ENCODE assay signal across 10 mouse cellular contexts in the genomic region with DNA sequence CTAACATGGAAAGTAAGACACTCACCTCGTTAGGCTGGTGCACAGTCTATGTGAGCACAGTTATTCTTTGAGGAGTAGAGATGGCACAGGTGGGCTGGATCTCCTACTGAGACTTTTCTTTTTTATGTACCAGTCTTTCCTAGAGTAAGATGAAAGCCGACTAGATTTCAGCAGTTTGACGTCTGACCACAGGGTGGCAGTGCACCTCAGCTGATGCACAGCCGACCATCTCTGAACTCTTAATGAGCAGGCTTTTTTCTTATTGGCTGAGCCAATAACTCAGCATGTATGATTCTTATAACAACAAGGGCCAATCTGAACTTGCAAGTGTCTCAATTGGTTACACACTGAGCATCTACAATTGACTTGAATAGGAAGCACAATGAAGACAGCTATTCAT.
A peak's percentile ranks its signal among the peaks of the same experiment; 100 is the strongest.
DNase-seq lines count a peak whose midpoint lies in the region; ATAC-seq and TF ChIP-seq lines count a peak whose summit lies in the region.
"Had no signal": no experiment of that assay in that cellular context is flagged by ENCODE, and none has a peak within 500 bp of the region (broad histone marks: within the 10 kb centered on the region; RNA-seq: fewer than 3 reads in every experiment).

No protein-coding gene starts in this region.

- TF ChIP-seq CTCF in intestine, postnatal 0 days (IDR thresholded peaks at IDR 0.05; ENCODE audit: low read depth), result peak; percentile 29; the same call in 1 of the 2 replicates
- peak; percentile 32; the same call in 1 of the 2 replicates for TF ChIP-seq CTCF in testis, adult 2 months (IDR thresholded peaks at IDR 0.05; ENCODE audit: control insufficient read depth, insufficient read depth, insufficient replicate concordance, low read depth, low read length)

- WGBS in intestine, postnatal 0 days, result 26% methylated on average over 4 of the region's 4 CpGs
- WGBS in intestine, embryonic 15.5 days, result 37% methylated on average over 4 of the region's 4 CpGs

- H3K9me3 ChIP-seq in intestine, postnatal 0 days (ENCODE audit: control insufficient read depth), result no peaks in the 10 kb centered on the region
- no peaks in the 10 kb centered on the region for H3K9me3 ChIP-seq in intestine, embryonic 15.5 days

- H3K4me2 ChIP-seq in intestine, postnatal 0 days (replicated peaks; ENCODE audit: low read depth), result no peak overlapping the region
- no peak overlapping the region for H3K4me2 ChIP-seq in intestine, embryonic 15.5 days (replicated peaks)
- H3K4me2 ChIP-seq: hindbrain, embryonic 15.5 days; midbrain, embryonic 12.5 days had no signal

- no peak for TF ChIP-seq POLR2A in testis, adult 2 months (IDR thresholded peaks at IDR 0.05; ENCODE audit: control insufficient read depth, low read depth, low read length)

- no peaks in the 10 kb centered on the region for H3K4me1 ChIP-seq in intestine, postnatal 0 days (replicated peaks; ENCODE audit: control insufficient read depth, insufficient read depth, low read length)
- no peaks in the 10 kb centered on the region for H3K4me1 ChIP-seq in intestine, embryonic 15.5 days (replicated peaks)
- no peaks in the 10 kb centered on the region for H3K4me1 ChIP-seq in testis, adult 2 months (ENCODE audit: control insufficient read depth, insufficient read depth, low read length)
- H3K4me1 ChIP-seq: hindbrain, embryonic 15.5 days; midbrain, embryonic 12.5 days had no signal

- H3K9ac ChIP-seq in intestine, postnatal 0 days (ENCODE audit: low read depth, low read length), result no peak overlapping the region
- no peak overlapping the region for H3K9ac ChIP-seq in intestine, embryonic 15.5 days
- H3K9ac ChIP-seq: hindbrain, embryonic 15.5 days; midbrain, embryonic 12.5 days had no signal

- H3K4me3 ChIP-seq in intestine, postnatal 0 days (ENCODE audit: low read depth, low read length), result no peak overlapping the region
- H3K4me3 ChIP-seq in intestine, embryonic 15.5 days (replicated peaks), result no peak overlapping the region
- no peak overlapping the region for H3K4me3 ChIP-seq in testis, adult 2 months (ENCODE audit: control insufficient read depth, low read depth, low read length)
- H3K4me3 ChIP-seq: hindbrain, embryonic 15.5 days; midbrain, embryonic 12.5 days had no signal

- no peak for DNase-seq in testis, postnatal 14 days (ENCODE audit: low spot score)
- DNase-seq in adrenal gland, adult 8-10 months, result no peak
- DNase-seq in cerebellum, adult 8-10 months, result no peak
- no peak for DNase-seq in gastrocnemius, postnatal 4 days (ENCODE audit: low spot score in 2 of 2)

- H3K36me3 ChIP-seq in intestine, postnatal 0 days (ENCODE audit: control insufficient read depth, insufficient read depth), result no peaks in the 10 kb centered on the region
- H3K36me3 ChIP-seq in intestine, embryonic 15.5 days, result no peaks in the 10 kb centered on the region
- H3K36me3 ChIP-seq in testis, adult 2 months (ENCODE audit: control insufficient read depth, insufficient read depth, low read length), result no peaks in the 10 kb centered on the region
- H3K36me3 ChIP-seq: hindbrain, embryonic 15.5 days; midbrain, embryonic 12.5 days had no signal

- no peak overlapping the region for H3K27ac ChIP-seq in intestine, postnatal 0 days (ENCODE audit: low read depth, low read length)
- H3K27ac ChIP-seq in intestine, embryonic 15.5 days, result no peak overlapping the region
- no peak overlapping the region for H3K27ac ChIP-seq in testis, adult 2 months (ENCODE audit: control insufficient read depth, insufficient read depth, low read depth, low read length)
- H3K27ac ChIP-seq: hindbrain, embryonic 15.5 days; midbrain, embryonic 12.5 days had no signal

- no peak for ATAC-seq in intestine, postnatal 0 days
- ATAC-seq in intestine, embryonic 15.5 days, result no peak
- ATAC-seq in hematopoietic stem cell, adult 5-6 weeks (replicated peaks in 1 of 2; ENCODE audit: insufficient read depth in 1 of 2, low FRiP score in 2 of 2, low TSS enrichment in 1 of 2, low read depth in 1 of 2, poor library complexity in 2 of 2, severe bottlenecking in 2 of 2), result peak; percentile 53 to 76; a peak in 2 of 4 replicates

- H3K27me3 ChIP-seq in intestine, postnatal 0 days (replicated peaks; ENCODE audit: control insufficient read depth, insufficient read depth, low read length), result no peaks in the 10 kb centered on the region
- H3K27me3 ChIP-seq in intestine, embryonic 15.5 days (replicated peaks), result no peaks in the 10 kb centered on the region
- H3K27me3 ChIP-seq in testis, adult 2 months (ENCODE audit: control insufficient read depth, insufficient read depth, low read length), result no peaks in the 10 kb centered on the region
- H3K27me3 ChIP-seq: hindbrain, embryonic 15.5 days; midbrain, embryonic 12.5 days had no signal

Comparison
In these comparisons a context has a peak if more than half of its experiments do, and no peak if none do; other contexts are left out.
1. ATAC-seq: peak in hematopoietic stem cell, adult 5-6 weeks (2 of 2); none in intestine, postnatal 0 days (single experiment) and intestine, embryonic 15.5 days (single experiment).